Mouse (Mus musculus): ENCODE results near the gene Ktn1.

DNA sequence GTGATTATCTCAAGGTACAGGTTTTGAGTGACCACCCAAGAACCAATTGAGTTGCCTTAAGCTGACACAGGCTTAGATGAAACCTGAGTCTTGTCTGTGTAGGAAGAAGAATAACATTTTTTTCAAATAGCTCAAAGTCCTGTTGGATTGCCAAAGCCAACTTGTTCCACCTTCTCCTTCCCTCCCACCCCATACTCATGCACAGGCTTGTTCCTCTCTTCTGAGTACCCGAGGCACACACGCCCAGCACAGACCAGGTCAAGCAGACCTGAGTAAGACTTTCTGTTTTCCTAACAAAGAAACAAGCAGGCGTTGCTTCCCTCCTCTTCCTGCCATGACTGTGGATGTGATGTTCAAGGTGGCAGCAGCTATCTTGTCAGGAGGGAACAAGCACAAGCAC lies 23.4 kb upstream of the Ktn1 start:
- TF ChIP-seq CTCF (IDR thresholded peaks at IDR 0.05; ENCODE audit: low read depth, low read length) (no peak), POLR2A (IDR thresholded peaks at IDR 0.05; ENCODE audit: borderline replicate concordance, low read depth, low read length) (no peak)

Measured in bone marrow macrophage, adult 2 months (primary cell).